Mouse (Mus musculus) embryonic stem cell, embryonic (primary cell): Measurements from ENCODE around the gene Stra6l.

Experiments
- CTCF ChIA-PET, 4 experiments: fragments of 300-600 bp in 2 of 4; fragments of 350-600 bp in 2 of 4; sonication (Branson Sonifier 250); formaldehyde crosslinking; loops; one replicate each; lab custom pipeline; 2022; ENCODE audit warnings: inconsistent platforms in 2 of 4; lab: Charles Lee
- POLR2A ChIA-PET, 4 experiments: fragments of 300-600 bp in 2 of 4; fragments of 350-600 bp in 2 of 4; sonication (Branson Sonifier 250); formaldehyde crosslinking; loops; one replicate each; lab custom pipeline; 2022; ENCODE audit warnings: antibody characterized with exemption in 4 of 4, inconsistent platforms in 1 of 4; lab: Charles Lee

The Stra6l gene

DNA sequence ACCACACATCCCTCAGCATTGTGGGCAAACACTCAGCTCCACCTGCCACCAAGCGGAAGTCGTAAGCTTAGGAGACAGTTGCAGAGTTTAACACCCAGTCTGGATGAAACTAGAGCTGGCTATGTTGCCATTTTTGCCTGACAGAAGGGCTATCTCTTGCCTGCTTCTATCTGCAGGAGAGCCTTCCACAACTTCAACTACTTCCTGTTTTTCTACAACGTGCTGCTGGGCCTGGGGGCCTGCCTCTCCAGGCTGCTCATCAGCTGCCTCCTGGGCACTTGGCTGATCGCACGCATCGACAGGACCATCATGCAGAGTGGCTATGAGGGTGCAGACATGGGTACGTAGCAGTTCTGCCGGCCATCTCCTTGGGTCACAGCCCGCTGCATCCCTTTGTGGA is 34.1 kb downstream of the Stra6l start:
- POLR2A ChIA-PET: interaction anchor here in 1 of 4 experiments (0.5 kb wide), 1 partner anchor 361 kb away, joined by 5 read pairs; no protein-coding TSS in a partner anchor
- CTCF ChIA-PET: no interaction called here

DNA sequence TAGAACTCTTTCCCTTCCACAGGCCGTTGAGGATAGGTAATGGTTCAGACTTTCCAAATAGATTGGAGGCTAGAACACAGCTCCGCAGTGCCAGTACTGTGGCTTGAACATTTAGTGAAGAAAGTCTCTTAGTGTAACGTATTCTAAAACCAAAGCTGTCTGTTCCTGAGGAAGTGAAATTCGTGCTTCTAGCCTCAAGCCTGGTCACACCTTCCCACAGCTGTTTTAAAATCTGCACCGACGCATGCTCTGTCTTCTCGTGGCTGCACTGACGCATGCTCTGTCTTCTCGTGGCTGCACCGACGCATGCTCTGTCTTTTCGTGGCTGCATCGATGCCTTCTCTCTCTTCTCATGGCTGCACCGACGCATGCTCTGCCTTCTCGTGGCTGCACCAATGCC is 34.8 kb downstream of the Stra6l start:
- ChIA-PET CTCF (interaction anchor here in 1 of 4 experiments (0.6 kb wide), 1 partner anchor 289 kb away, joined by 3 read pairs; no protein-coding TSS in a partner anchor), POLR2A (interaction anchor here in 1 of 4 experiments (0.6 kb wide), 1 partner anchor 26 kb away, joined by 3 read pairs; no protein-coding TSS in a partner anchor)

DNA sequence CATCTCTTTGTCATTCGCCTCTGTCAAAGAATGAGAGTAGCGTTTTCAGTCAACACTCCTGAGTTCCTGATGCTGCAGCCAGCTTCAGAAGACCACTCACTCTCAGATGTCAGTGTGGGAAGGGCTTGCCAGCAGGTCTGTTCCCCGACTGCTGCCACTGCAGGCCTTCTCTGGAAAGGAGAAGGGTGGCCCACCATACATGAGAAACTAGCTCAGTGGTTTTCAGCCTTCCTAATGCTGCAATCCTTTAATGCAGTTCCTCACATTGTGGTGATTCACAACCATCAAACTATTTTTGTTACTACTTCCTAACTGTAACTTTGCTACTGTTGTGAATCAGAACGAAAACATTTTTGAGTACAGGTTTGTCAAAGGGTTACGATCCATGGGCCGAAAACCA is 41.0 kb downstream of the Stra6l start:
- ChIA-PET POLR2A (interaction anchor here in 1 of 4 experiments (1.1 kb wide), 1 partner anchor 13 kb away, joined by 3 read pairs; no protein-coding TSS in a partner anchor), CTCF (interaction anchor here in 2 of 4 experiments (0.7 kb wide), 2 partner anchors 23 to 217 kb away, joined by 3 to 5 read pairs; no protein-coding TSS in a partner anchor)

DNA sequence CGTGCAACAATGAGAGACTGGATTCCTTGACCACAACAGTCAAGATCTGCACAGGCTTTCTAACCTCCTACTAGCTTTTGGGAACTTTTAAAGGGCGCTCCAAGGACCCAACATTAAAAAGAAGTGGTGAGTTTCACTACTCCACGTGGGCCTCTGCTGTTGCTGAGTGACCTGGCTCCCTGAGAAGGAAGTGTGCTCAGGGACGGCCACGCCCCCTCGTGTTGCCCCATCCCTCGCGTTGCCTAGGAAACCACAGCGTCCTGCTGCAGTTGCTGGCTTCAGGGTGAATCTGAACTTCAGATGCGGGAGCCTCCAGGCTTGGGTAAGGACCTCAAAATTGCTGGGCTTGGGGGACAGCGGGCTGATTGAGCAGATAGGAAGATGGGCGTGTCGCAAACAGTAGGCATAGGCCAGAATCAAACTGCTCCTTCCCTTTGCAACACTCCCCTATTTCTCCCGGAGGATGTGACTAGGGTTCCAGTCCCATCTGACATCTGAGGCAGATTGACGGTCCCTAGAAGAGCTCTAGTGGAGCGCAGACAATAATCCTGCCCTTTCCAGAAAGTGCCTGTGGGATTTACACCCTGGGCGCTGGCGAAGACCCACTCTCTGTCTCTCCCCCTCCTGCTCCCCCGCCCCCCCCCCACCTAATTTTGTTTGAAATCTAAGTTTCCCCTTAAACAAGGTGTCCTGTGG is 41.8 kb downstream of the Stra6l start, which contains the start of gene Ccdc180:
Ccdc180 (plus strand) TSS at position 238 of the 696 bp plus-strand sequence.
- POLR2A ChIA-PET: no interaction called here
- CTCF ChIA-PET: interaction anchor here in 1 of 4 experiments (0.6 kb wide), 1 partner anchor 137 kb away, joined by 3 read pairs; no protein-coding TSS in a partner anchor

GRCm38 (mm10) chr4:45896425-45897081 is 48.1 kb downstream of the Stra6l start:
- CTCF ChIA-PET: interaction anchor here in 2 of 4 experiments (0.5 to 1.6 kb wide), 3 partner anchors 17 to 705 kb away, joined by 3 to 4 read pairs (median 4); partner anchors contain the start of gene Coro2a (in 1 of the 2)

DNA sequence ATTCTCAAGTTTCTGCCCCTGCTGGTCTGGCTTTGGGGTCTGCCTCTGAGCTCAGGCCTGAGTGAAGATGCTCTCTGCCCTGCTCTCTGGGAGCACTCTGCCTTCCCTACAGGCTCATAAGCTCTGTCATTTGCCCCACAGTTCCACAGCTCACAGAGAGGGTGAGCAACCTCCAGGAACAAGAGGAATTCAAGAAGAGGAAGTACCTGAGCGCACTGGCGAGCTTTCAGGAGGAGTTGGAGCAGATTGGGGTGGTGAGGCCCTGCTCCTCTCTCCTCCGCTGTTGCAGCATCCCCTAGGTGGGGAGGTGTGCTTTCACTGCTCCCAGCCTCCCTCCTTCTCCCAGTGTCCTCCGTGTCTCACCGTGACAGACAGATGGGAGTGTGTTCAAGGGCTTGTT is 49.9 kb downstream of the Stra6l start:
- ChIA-PET POLR2A (interaction anchor here in 1 of 4 experiments (0.6 kb wide), 1 partner anchor 132 kb away, joined by 7 read pairs; no protein-coding TSS in a partner anchor), CTCF (interaction anchor here in 2 of 4 experiments (0.5 to 0.6 kb wide), 2 partner anchors 422 to 525 kb away, joined by 3 read pairs; no protein-coding TSS in a partner anchor)

More at GRCm38 (mm10) chr4:45896425-45897081, 48.1 kb downstream of the Stra6l start:
- POLR2A ChIA-PET: no interaction called here

DNA sequence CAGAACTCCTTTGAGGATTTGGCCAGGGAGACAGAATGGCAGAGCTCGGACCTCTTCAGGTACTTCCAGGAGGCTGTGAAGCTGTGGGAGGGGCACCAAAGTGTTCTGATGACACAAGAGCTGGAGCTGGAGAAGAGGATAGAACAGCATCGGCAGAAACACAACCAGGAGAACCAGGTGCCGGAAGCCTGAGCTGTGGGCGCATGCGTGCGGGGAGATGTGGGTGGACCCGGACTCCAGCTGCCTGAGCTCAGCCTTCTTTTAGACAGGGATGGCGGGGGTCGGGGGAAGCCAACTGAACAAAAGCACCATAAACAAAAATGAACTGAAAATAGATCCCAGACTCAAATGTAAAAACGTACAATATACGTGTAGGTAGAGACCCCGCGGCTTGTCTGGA is 60.8 kb downstream of the Stra6l start:
- ChIA-PET POLR2A (interaction anchor here in 1 of 4 experiments (0.6 kb wide), 1 partner anchor 26 kb away, joined by 3 read pairs; no protein-coding TSS in a partner anchor), CTCF (no interaction called here)

GRCm38 (mm10) chr4:45909924-45910323 is 61.5 kb downstream of the Stra6l start:
- ChIA-PET CTCF (no interaction called here), POLR2A (no interaction called here)

GRCm38 (mm10) chr4:45911256-45911655 is 62.8 kb downstream of the Stra6l start:
- ChIA-PET CTCF (no interaction called here), POLR2A (no interaction called here)

- POLR2A ChIA-PET: no interaction called here
Measured at GRCm38 (mm10) chr4:45911876-45912275, 63.4 kb downstream of the Stra6l start.

GRCm38 (mm10) chr4:45917091-45917490 is 68.6 kb downstream of the Stra6l start:
- ChIA-PET POLR2A (interaction anchor here in 1 of 4 experiments (0.6 kb wide), 1 partner anchor 717 kb away, joined by 4 read pairs; no protein-coding TSS in a partner anchor), CTCF (no interaction called here)

More at GRCm38 (mm10) chr4:45911876-45912275, 63.4 kb downstream of the Stra6l start:
- CTCF ChIA-PET: interaction anchor here in 1 of 4 experiments (1.1 kb wide), 1 partner anchor 265 kb away, joined by 3 read pairs; no protein-coding TSS in a partner anchor

DNA sequence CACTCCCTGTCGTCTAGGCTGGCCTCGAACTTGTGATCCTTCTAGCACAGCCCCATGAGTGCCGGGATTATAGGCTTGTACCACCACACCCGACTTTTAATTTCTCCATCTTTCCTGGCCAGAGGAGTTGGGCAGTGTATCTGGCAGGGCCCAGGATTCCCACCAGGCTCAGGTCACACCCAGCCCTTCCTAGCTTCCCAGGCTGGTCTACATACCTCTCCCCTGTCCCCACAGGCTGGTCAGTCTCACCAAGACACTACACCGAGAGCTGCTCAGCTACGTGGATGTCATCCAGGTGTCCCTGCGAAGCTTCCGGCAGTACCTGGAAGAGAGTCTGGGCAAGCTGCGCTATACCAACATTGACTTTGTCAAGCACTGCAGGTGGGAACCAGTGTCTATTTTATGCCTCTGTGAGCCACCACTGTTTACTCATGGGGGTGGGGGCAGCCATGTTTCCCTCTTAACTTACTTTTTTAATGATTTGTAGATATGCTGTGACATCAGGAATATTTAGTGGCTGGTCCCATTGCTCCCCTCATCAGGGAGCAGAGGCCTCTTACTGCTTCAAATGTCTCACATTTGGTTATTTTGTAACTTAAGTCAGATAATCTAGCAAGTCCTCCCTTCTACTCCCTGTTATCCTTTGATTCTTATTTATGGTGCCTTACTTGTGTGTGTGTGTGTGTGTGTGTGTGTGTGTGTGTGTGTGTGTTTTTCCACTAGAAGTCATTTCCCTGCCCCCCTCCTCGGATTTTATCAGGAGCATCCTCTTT is 73.4 kb downstream of the Stra6l start:
- ChIA-PET POLR2A (interaction anchor here in 1 of 4 experiments (0.6 kb wide), 1 partner anchor 43 kb away, joined by 4 read pairs; no protein-coding TSS in a partner anchor), CTCF (interaction anchor here in 1 of 4 experiments (0.7 kb wide), 1 partner anchor 1430 kb away, joined by 3 read pairs; no protein-coding TSS in a partner anchor)

- ChIA-PET CTCF (interaction anchor here in 1 of 4 experiments (0.6 kb wide), 1 partner anchor 104 kb away, joined by 3 read pairs; no protein-coding TSS in a partner anchor), POLR2A (no interaction called here)
Measured at GRCm38 (mm10) chr4:45924011-45924410, 75.5 kb downstream of the Stra6l start.

- ChIA-PET POLR2A (no interaction called here), CTCF (no interaction called here)
Measured at GRCm38 (mm10) chr4:45928561-45928960, 80.1 kb downstream of the Stra6l start.
